Mouse (Mus musculus): Measurements from ENCODE around the gene Ttc7b. TPM values are rescaled to one million over a fixed set of nuclear protein-coding genes. Genes with fewer than 3 reads are reported as not detected.

Gene Ttc7b
- polyA plus RNA-seq, 1 experiment, result 7.1 TPM

DNA sequence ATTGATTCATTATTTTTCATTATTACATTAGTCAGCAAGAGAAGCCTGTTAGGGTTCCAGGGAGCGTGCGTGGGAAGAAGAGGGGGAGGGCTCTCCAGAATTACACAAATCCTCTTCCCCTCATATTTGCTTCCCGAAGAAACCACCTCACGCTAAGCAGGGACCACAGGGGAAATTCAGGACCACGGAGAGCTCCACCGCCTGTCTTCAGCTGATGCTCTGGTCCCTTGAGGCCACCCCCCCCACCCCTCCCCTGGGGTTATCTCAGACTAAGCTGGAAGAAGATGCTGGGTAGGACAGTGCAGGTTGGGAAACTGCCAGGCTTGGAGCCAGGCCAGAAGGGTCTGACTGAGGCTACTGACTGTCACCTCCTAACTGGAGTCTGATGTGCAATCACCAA is 252.6 kb downstream of the Ttc7b start:
- Histone ChIP-seq H3K4me1 (ENCODE audit: control insufficient read depth, insufficient read depth, low read length) (peaks cover 6% of the 10 kb centered on the region), H3K36me3 (ENCODE audit: control insufficient read depth, insufficient read depth, low read length) (no peaks in the 10 kb centered on the region), H3K27ac (ENCODE audit: control insufficient read depth, insufficient read depth, low read depth, low read length) (no peak overlapping the region), H3K27me3 (ENCODE audit: control insufficient read depth, insufficient read depth, low read length) (no peaks in the 10 kb centered on the region), H3K4me3 (ENCODE audit: control insufficient read depth, low read depth, low read length) (no peak overlapping the region)
- TF ChIP-seq CTCF (IDR thresholded peaks at IDR 0.05; ENCODE audit: control insufficient read depth, insufficient read depth, insufficient replicate concordance, low read depth, low read length), result no peak
- no peak for TF ChIP-seq POLR2A (IDR thresholded peaks at IDR 0.05; ENCODE audit: control insufficient read depth, low read depth, low read length)

DNA sequence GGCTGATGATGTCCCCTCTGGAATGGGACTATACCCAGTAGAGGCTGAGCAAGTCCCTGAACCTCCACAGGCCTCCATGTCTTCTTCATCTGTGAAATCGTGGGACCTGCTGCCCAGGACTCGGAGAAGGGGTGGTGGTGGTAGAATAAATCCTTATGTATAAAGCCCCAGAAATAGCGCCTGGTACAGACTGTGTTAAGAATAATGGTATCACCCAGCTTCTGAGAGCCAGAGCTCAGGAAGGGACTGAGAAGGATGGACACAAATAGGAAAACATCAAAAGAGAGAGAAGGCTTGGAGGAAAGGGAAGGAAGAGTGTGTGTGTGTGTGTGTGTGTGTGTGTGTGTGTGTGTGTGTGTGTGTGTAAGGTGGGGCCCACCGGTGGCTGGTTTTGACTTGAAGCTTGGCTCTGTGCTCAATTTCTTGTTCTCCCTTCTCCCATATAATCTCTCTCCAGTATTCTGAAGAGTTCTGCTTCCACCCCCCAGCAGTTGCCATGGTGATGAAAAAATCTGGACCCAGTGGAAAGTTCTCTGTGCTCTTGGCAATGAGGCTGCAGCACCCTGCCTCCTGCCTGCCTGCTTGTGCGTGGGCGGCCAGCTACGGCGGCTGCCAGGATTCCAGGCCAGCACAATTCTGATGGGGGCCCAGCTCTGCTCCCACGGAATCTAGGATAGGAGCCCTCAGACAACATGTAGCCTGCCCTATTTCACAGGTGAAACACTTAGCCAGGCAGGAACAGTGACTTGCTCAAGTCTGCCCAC is 254.9 kb downstream of the Ttc7b start:
- no peak for TF ChIP-seq POLR2A (IDR thresholded peaks at IDR 0.05; ENCODE audit: control insufficient read depth, low read depth, low read length)
- no peak for TF ChIP-seq CTCF (IDR thresholded peaks at IDR 0.05; ENCODE audit: control insufficient read depth, insufficient read depth, insufficient replicate concordance, low read depth, low read length)
- Histone ChIP-seq H3K27me3 (ENCODE audit: control insufficient read depth, insufficient read depth, low read length) (no peaks in the 10 kb centered on the region), H3K36me3 (ENCODE audit: control insufficient read depth, insufficient read depth, low read length) (no peaks in the 10 kb centered on the region), H3K4me1 (ENCODE audit: control insufficient read depth, insufficient read depth, low read length) (peaks cover 6% of the 10 kb centered on the region), H3K27ac (ENCODE audit: control insufficient read depth, insufficient read depth, low read depth, low read length) (no peak overlapping the region), H3K4me3 (ENCODE audit: control insufficient read depth, low read depth, low read length) (no peak overlapping the region)

DNA sequence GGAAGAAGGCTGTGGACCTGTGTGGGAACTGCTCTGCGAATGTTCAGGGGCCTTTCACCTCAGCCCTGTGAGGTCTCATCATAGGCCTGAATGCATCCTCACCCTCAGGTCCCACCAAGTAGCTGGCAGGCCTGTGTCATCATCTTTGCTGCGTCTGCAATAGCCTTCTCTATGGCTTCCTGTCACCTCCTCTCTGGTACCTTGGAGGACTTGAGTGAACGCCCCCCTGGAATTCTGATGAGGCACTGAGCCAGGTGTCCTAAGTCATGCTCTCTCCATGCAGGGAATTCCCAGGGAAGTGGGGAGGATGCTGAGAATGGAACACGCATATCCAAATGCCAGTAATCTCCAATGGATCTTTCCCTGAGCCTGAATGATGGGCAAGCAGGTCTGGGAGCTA is 255.7 kb downstream of the Ttc7b start:
- H3K27ac ChIP-seq (ENCODE audit: control insufficient read depth, insufficient read depth, low read depth, low read length), result no peak overlapping the region
- no peaks in the 10 kb centered on the region for H3K36me3 ChIP-seq (ENCODE audit: control insufficient read depth, insufficient read depth, low read length)
- peaks cover 6% of the 10 kb centered on the region for H3K4me1 ChIP-seq (ENCODE audit: control insufficient read depth, insufficient read depth, low read length)
- no peak for TF ChIP-seq POLR2A (IDR thresholded peaks at IDR 0.05; ENCODE audit: control insufficient read depth, low read depth, low read length)
- no peak for TF ChIP-seq CTCF (IDR thresholded peaks at IDR 0.05; ENCODE audit: control insufficient read depth, insufficient read depth, insufficient replicate concordance, low read depth, low read length)
- H3K27me3 ChIP-seq (ENCODE audit: control insufficient read depth, insufficient read depth, low read length), result no peaks in the 10 kb centered on the region
- no peak overlapping the region for H3K4me3 ChIP-seq (ENCODE audit: control insufficient read depth, low read depth, low read length)

DNA sequence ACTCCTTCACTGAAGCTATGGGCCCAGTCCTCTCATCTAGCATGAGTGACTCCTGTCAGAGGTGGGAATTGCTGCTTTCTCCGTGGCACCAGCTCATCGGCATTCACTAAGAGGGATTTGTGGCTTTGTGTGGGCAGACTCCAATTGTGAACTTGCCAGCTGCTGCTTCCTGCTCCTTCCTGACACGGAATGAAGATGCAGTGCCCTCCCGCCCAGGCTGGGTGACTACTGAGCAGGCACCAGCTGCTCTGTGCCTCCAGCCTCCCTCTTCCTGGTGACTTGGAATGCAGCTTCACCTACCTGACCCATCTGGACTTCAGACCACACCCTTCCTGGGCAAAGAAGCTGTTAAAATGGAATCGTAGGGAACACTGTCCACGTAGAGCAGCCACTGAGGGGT is 257.8 kb downstream of the Ttc7b start:
- Histone ChIP-seq H3K4me1 (ENCODE audit: control insufficient read depth, insufficient read depth, low read length) (peaks cover 6% of the 10 kb centered on the region), H3K36me3 (ENCODE audit: control insufficient read depth, insufficient read depth, low read length) (no peaks in the 10 kb centered on the region), H3K27ac (ENCODE audit: control insufficient read depth, insufficient read depth, low read depth, low read length) (no peak overlapping the region), H3K4me3 (ENCODE audit: control insufficient read depth, low read depth, low read length) (no peak overlapping the region), H3K27me3 (ENCODE audit: control insufficient read depth, insufficient read depth, low read length) (no peaks in the 10 kb centered on the region)
- no peak for TF ChIP-seq CTCF (IDR thresholded peaks at IDR 0.05; ENCODE audit: control insufficient read depth, insufficient read depth, insufficient replicate concordance, low read depth, low read length)
- TF ChIP-seq POLR2A (IDR thresholded peaks at IDR 0.05; ENCODE audit: control insufficient read depth, low read depth, low read length), result no peak

GRCm38 (mm10) chr12:100261761-100262160 is 258.9 kb downstream of the Ttc7b start:
- no peaks in the 10 kb centered on the region for H3K36me3 ChIP-seq (ENCODE audit: control insufficient read depth, insufficient read depth, low read length)
- TF ChIP-seq POLR2A (IDR thresholded peaks at IDR 0.05; ENCODE audit: control insufficient read depth, low read depth, low read length) (no peak), CTCF (IDR thresholded peaks at IDR 0.05; ENCODE audit: control insufficient read depth, insufficient read depth, insufficient replicate concordance, low read depth, low read length) (no peak)
- peaks cover 6% of the 10 kb centered on the region for H3K4me1 ChIP-seq (ENCODE audit: control insufficient read depth, insufficient read depth, low read length)
- no peaks in the 10 kb centered on the region for H3K27me3 ChIP-seq (ENCODE audit: control insufficient read depth, insufficient read depth, low read length)
- H3K4me3 ChIP-seq (ENCODE audit: control insufficient read depth, low read depth, low read length), result no peak overlapping the region
- H3K27ac ChIP-seq (ENCODE audit: control insufficient read depth, insufficient read depth, low read depth, low read length), result no peak overlapping the region

- TF ChIP-seq CTCF (IDR thresholded peaks at IDR 0.05; ENCODE audit: control insufficient read depth, insufficient read depth, insufficient replicate concordance, low read depth, low read length) (no peak), POLR2A (IDR thresholded peaks at IDR 0.05; ENCODE audit: control insufficient read depth, low read depth, low read length) (no peak)
- no peaks in the 10 kb centered on the region for H3K4me1 ChIP-seq (ENCODE audit: control insufficient read depth, insufficient read depth, low read length)
- no peaks in the 10 kb centered on the region for H3K36me3 ChIP-seq (ENCODE audit: control insufficient read depth, insufficient read depth, low read length)
- no peak overlapping the region for H3K4me3 ChIP-seq (ENCODE audit: control insufficient read depth, low read depth, low read length)
- no peaks in the 10 kb centered on the region for H3K27me3 ChIP-seq (ENCODE audit: control insufficient read depth, insufficient read depth, low read length)
- no peak overlapping the region for H3K27ac ChIP-seq (ENCODE audit: control insufficient read depth, insufficient read depth, low read depth, low read length)
These were observed 260.5 kb downstream of the Ttc7b start for GRCm38 (mm10) chr12:100260151-100260550.

DNA sequence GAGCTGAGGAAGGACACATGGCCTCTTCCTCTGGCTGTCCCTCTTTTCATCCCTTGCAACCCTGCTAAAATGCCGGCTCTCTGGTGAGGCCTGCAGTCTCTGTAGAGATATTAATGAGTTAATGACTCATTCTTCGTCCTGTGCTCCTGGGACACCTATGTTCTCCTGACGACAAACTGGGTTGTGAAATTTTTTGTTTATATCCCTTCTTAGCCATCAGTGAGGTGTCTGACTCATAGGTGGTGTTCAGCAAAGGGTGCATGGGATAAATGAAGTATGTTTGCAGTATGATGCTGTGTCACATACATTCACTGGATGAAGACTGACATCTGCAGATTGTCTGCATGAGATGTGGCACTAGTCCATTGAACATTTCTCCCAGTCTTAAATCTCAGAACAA is 262.8 kb downstream of the Ttc7b start:
- no peaks in the 10 kb centered on the region for H3K4me1 ChIP-seq (ENCODE audit: control insufficient read depth, insufficient read depth, low read length)
- no peak overlapping the region for H3K4me3 ChIP-seq (ENCODE audit: control insufficient read depth, low read depth, low read length)
- no peak overlapping the region for H3K27ac ChIP-seq (ENCODE audit: control insufficient read depth, insufficient read depth, low read depth, low read length)
- no peaks in the 10 kb centered on the region for H3K36me3 ChIP-seq (ENCODE audit: control insufficient read depth, insufficient read depth, low read length)
- TF ChIP-seq POLR2A (IDR thresholded peaks at IDR 0.05; ENCODE audit: control insufficient read depth, low read depth, low read length) (no peak), CTCF (IDR thresholded peaks at IDR 0.05; ENCODE audit: control insufficient read depth, insufficient read depth, insufficient replicate concordance, low read depth, low read length) (no peak)
- H3K27me3 ChIP-seq (ENCODE audit: control insufficient read depth, insufficient read depth, low read length), result no peaks in the 10 kb centered on the region
